Comparison of ENCODE assay signal across 27 mouse cellular contexts in genomic region chr11:54944702-54945101, GRCm38 (mm10). TPM values are rescaled to one million over a fixed set of nuclear protein-coding genes. Genes with fewer than 3 reads are reported as not detected.
DNase-seq lines count a peak whose midpoint lies in the region; ATAC-seq lines count a peak whose summit lies in the region.
"Had no signal": no experiment of that assay in that cellular context is flagged by ENCODE, and none has a peak within 500 bp of the region (broad histone marks: within the 10 kb centered on the region; RNA-seq: fewer than 3 reads in every experiment).

No protein-coding gene starts in this region.

- H3K27ac ChIP-seq in intestine, embryonic 15.5 days, result peak overlapping the region; percentile 52
- H3K27ac ChIP-seq: embryonic facial prominence, embryonic 10.5 days; embryonic facial prominence, embryonic 13.5 days; forebrain, embryonic 12.5 days; forebrain, embryonic 15.5 days; heart, embryonic 15.5 days; hindbrain, embryonic 14.5 days had no signal

- H3K4me1 ChIP-seq in intestine, embryonic 15.5 days (replicated peaks), result peaks cover 3% of the 10 kb centered on the region
- H3K4me1 ChIP-seq: forebrain, embryonic 12.5 days; forebrain, embryonic 15.5 days had no signal

- no peaks in the 10 kb centered on the region for H3K27me3 ChIP-seq in intestine, embryonic 15.5 days (replicated peaks)
- H3K27me3 ChIP-seq: embryonic facial prominence, embryonic 13.5 days; forebrain, embryonic 12.5 days; forebrain, embryonic 15.5 days; heart, embryonic 12.5 days; heart, embryonic 15.5 days; Patski had no signal

- DNase-seq in testis, postnatal 14 days (ENCODE audit: low spot score), result peak; percentile 28
- DNase-seq in testis, postnatal 10 days (ENCODE audit: low spot score), result no peak
- peak; percentile 82 for DNase-seq in large intestine, adult 2 months (ENCODE audit: low read depth, low spot score)
- DNase-seq in cerebellum, adult 9-10 months, result no peak
- DNase-seq in adrenal gland, postnatal 36 days, result no peak
- DNase-seq in right cerebral cortex, adult 2 months (ENCODE audit: low spot score in 2 of 2), result no peak
- DNase-seq: adrenal gland, postnatal 10 days; cerebellum, adult 11 months; cerebellum, postnatal 10 days; cerebellum, postnatal 36 days; embryo, embryonic 11 days; gastrocnemius, postnatal 25 days; heart, adult 18-20 months; heart, postnatal 10 days; heart, postnatal 36 days had no signal

- no peaks in the 10 kb centered on the region for H3K36me3 ChIP-seq in intestine, embryonic 15.5 days
- H3K36me3 ChIP-seq: embryonic facial prominence, embryonic 10.5 days; forebrain, embryonic 12.5 days; forebrain, embryonic 15.5 days had no signal

- no peaks in the 10 kb centered on the region for H3K9me3 ChIP-seq in intestine, embryonic 15.5 days
- H3K9me3 ChIP-seq: embryonic facial prominence, embryonic 10.5 days; embryonic facial prominence, embryonic 13.5 days; forebrain, embryonic 12.5 days; forebrain, embryonic 15.5 days; G1E; heart, embryonic 12.5 days; heart, embryonic 15.5 days had no signal

- 61% methylated on average over 3 of the region's 3 CpGs for WGBS in intestine, embryonic 15.5 days
- WGBS in large intestine, adult 2 months, result 22% methylated on average over 3 of the region's 3 CpGs

- peak; percentile 87 for ATAC-seq in intestine, embryonic 15.5 days
- ATAC-seq in megakaryocyte, adult 5-6 weeks (ENCODE audit: poor library complexity, severe bottlenecking), result no peak
- ATAC-seq: forebrain, embryonic 15.5 days; Patski had no signal

- H3K4me3 ChIP-seq in intestine, embryonic 15.5 days (replicated peaks), result no peak overlapping the region
- H3K4me3 ChIP-seq: embryonic facial prominence, embryonic 10.5 days; embryonic facial prominence, embryonic 13.5 days; erythroblast, embryonic 14.5 days; forebrain, embryonic 12.5 days; forebrain, embryonic 15.5 days; heart, embryonic 12.5 days; heart, embryonic 15.5 days had no signal

- H3K4me2 ChIP-seq in intestine, embryonic 15.5 days (replicated peaks), result no peak overlapping the region
- H3K4me2 ChIP-seq: embryonic facial prominence, embryonic 13.5 days; forebrain, embryonic 12.5 days; forebrain, embryonic 15.5 days; heart, embryonic 12.5 days; heart, embryonic 15.5 days; hindbrain, embryonic 14.5 days had no signal

- H3K9ac ChIP-seq in intestine, embryonic 15.5 days, result no peak overlapping the region
- H3K9ac ChIP-seq: embryonic facial prominence, embryonic 13.5 days; forebrain, embryonic 12.5 days; forebrain, embryonic 15.5 days; heart, embryonic 12.5 days; heart, embryonic 15.5 days; hindbrain, embryonic 14.5 days had no signal

RNA-seq across cellular contexts. Expression of gene Tnip1, which starts 18.0 kb away (rescaled TPM):
- 22.7 and 24.5 TPM in 2 replicates for polyA plus RNA-seq in intestine, embryonic 15.5 days (2015; fragmentation: Nextera tagmentation; extraction: Ambion mirVana)
- 49.6 and 88.0 TPM in 2 replicates for polyA plus RNA-seq in large intestine, adult 2 months (2012; rRNA removed)
- total RNA-seq in megakaryocyte, adult 5-6 weeks (2015), result 28.3 and 32.6 TPM in 2 replicates
- total RNA-seq in megakaryocyte, adult 5-6 weeks (2017), result 26.7 and 47.2 TPM in 2 replicates
- total RNA-seq in adrenal gland, postnatal 36 days (2021), result 10 to 100 TPM; 66.4 to 76.0 TPM

RNA-seq across cellular contexts. Expression of gene Gpx3, which starts 42.4 kb away (rescaled TPM):
- polyA plus RNA-seq in intestine, embryonic 15.5 days (2015; fragmentation: Nextera tagmentation; extraction: Ambion mirVana), result 308 and 352 TPM in 2 replicates
- polyA plus RNA-seq in large intestine, adult 2 months (2012; rRNA removed), result 86.3 and 88.0 TPM in 2 replicates
- 52.7 and 58.3 TPM in 2 replicates for total RNA-seq in megakaryocyte, adult 5-6 weeks (2015)
- total RNA-seq in megakaryocyte, adult 5-6 weeks (2017), result 1.8 and 6.0 TPM in 2 replicates
- total RNA-seq in adrenal gland, postnatal 36 days (2021), result 100 to 1,000 TPM; 262 to 383 TPM
- total RNA-seq: G1E had no signal
- polyA plus RNA-seq: G1E had no signal

Comparison
In these comparisons a context has a peak if more than half of its experiments do, and no peak if none do; other contexts are left out.
1. DNase-seq: peak in testis, postnatal 14 days (single experiment) and large intestine, adult 2 months (single experiment); none in testis, postnatal 10 days (single experiment), cerebellum, adult 9-10 months (single experiment), adrenal gland, postnatal 36 days (0 of 2) and right cerebral cortex, adult 2 months (0 of 2).
2. RNA of gene Gpx3, which starts 42.4 kb away (total RNA-seq): 262 to 383 TPM in adrenal gland, postnatal 36 days; 1.8 to 58.3 TPM in megakaryocyte, adult 5-6 weeks; every median in the first group is over 4 times any median in the second.